Mouse (Mus musculus): ENCODE data around the gene Tusc2.

GRCm38 (mm10) chr9:107552690-107553393, 10.2 kb upstream of the Tusc2 start:
- TF ChIP-seq POLR2A (IDR thresholded peaks at IDR 0.05; ENCODE audit: control insufficient read depth in 1 of 2, insufficient read depth in 1 of 2, low read depth in 1 of 2, low read length in 2 of 2, poor library complexity in 1 of 2), result no peak
- TF ChIP-seq CTCF (IDR thresholded peaks at IDR 0.05 in 2 of 3, conservative IDR thresholded peaks at IDR 0.05 in 1 of 3; ENCODE audit: control insufficient read depth in 1 of 3, insufficient read depth in 1 of 3, low read depth in 2 of 3, low read length in 3 of 3, poor library complexity in 1 of 3, severe bottlenecking in 1 of 3), result no peak
- TF ChIP-seq UBTF (IDR thresholded peaks at IDR 0.05; ENCODE audit: borderline replicate concordance, insufficient read depth, low read depth, low read length), result no peak
- TF ChIP-seq GATA1 (IDR thresholded peaks at IDR 0.05; ENCODE audit: low read depth, low read length), result peak; percentile 54
- TF ChIP-seq MAFK (IDR thresholded peaks at IDR 0.05; ENCODE audit: borderline replicate concordance, low read depth, low read length), result no peak

All from MEL (cell line).